Mouse (Mus musculus): Measurements from ENCODE around the gene Git1. TPM values are rescaled to one million over a fixed set of nuclear protein-coding genes. Genes with fewer than 3 reads are reported as not detected.

Gene Git1
- polyA plus RNA-seq, 1 experiment = 37.9 TPM

GRCm38 (mm10) chr11:77462283-77463100 lies 30.9 kb upstream of the Git1 start, which contains the start of gene Coro6:
Gene Coro6 (plus strand): TSS chr11:77462411.
- H3K4me3 ChIP-seq (ENCODE audit: insufficient read depth, low read length) = peak within 1 kb of the TSS; percentile 58
- H3K27ac ChIP-seq (ENCODE audit: insufficient read depth, low read length) = no peak within 1 kb of the TSS
- peaks cover 6% of the 10 kb centered on the region; the same call in 1 of the 2 replicates for H3K4me1 ChIP-seq (ENCODE audit: control insufficient read depth, insufficient read depth, low read length)
- TF ChIP-seq CTCF (IDR thresholded peaks at IDR 0.05; ENCODE audit: borderline replicate concordance, insufficient read depth, low read length) (no peak), POLR2A (IDR thresholded peaks at IDR 0.05; ENCODE audit: low read depth, low read length) (0 out of 2 replicates have a peak, but pooled peaks have one; percentile 35)

GRCm38 (mm10) chr11:77463101-77463445 lies 30.3 kb upstream of the Git1 start:
- peaks cover 6% of the 10 kb centered on the region; the same call in 1 of the 2 replicates for H3K4me1 ChIP-seq (ENCODE audit: control insufficient read depth, insufficient read depth, low read length)
- no peak for TF ChIP-seq POLR2A (IDR thresholded peaks at IDR 0.05; ENCODE audit: low read depth, low read length)
- no peak for TF ChIP-seq CTCF (IDR thresholded peaks at IDR 0.05; ENCODE audit: borderline replicate concordance, insufficient read depth, low read length)
- peak overlapping the region; percentile 58; the same call in 1 of the 2 replicates for H3K4me3 ChIP-seq (ENCODE audit: insufficient read depth, low read length)
- H3K27ac ChIP-seq (ENCODE audit: insufficient read depth, low read length) = no peak overlapping the region

- no peak overlapping the region for H3K4me3 ChIP-seq (ENCODE audit: insufficient read depth, low read length)
- H3K4me1 ChIP-seq (ENCODE audit: control insufficient read depth, insufficient read depth, low read length) = peaks cover 6% of the 10 kb centered on the region; the same call in 1 of the 2 replicates
- no peak for TF ChIP-seq CTCF (IDR thresholded peaks at IDR 0.05; ENCODE audit: borderline replicate concordance, insufficient read depth, low read length)
- TF ChIP-seq POLR2A (IDR thresholded peaks at IDR 0.05; ENCODE audit: low read depth, low read length) = no peak
- H3K27ac ChIP-seq (ENCODE audit: insufficient read depth, low read length) = no peak overlapping the region
Observed at GRCm38 (mm10) chr11:77463786-77464185, 29.6 kb upstream of the Git1 start.

- peak overlapping the region; percentile 6; the same call in 1 of the 2 replicates for H3K27ac ChIP-seq (ENCODE audit: insufficient read depth, low read length)
- no peak for TF ChIP-seq CTCF (IDR thresholded peaks at IDR 0.05; ENCODE audit: borderline replicate concordance, insufficient read depth, low read length)
- TF ChIP-seq POLR2A (IDR thresholded peaks at IDR 0.05; ENCODE audit: low read depth, low read length) = no peak
- peaks cover 6% of the 10 kb centered on the region; the same call in 1 of the 2 replicates for H3K4me1 ChIP-seq (ENCODE audit: control insufficient read depth, insufficient read depth, low read length)
- H3K4me3 ChIP-seq (ENCODE audit: insufficient read depth, low read length) = no peak overlapping the region
Observed at GRCm38 (mm10) chr11:77464684-77465083, 28.7 kb upstream of the Git1 start.

GRCm38 (mm10) chr11:77465111-77465510 lies 28.3 kb upstream of the Git1 start:
- TF ChIP-seq POLR2A (IDR thresholded peaks at IDR 0.05; ENCODE audit: low read depth, low read length) = no peak
- no peak for TF ChIP-seq CTCF (IDR thresholded peaks at IDR 0.05; ENCODE audit: borderline replicate concordance, insufficient read depth, low read length)
- Histone ChIP-seq H3K27ac (ENCODE audit: insufficient read depth, low read length) (no peak overlapping the region; the same call in 1 of the 2 replicates), H3K4me3 (ENCODE audit: insufficient read depth, low read length) (no peak overlapping the region), H3K4me1 (ENCODE audit: control insufficient read depth, insufficient read depth, low read length) (peaks cover 6% of the 10 kb centered on the region; the same call in 1 of the 2 replicates)

- H3K4me1 ChIP-seq (ENCODE audit: control insufficient read depth, insufficient read depth, low read length) = peaks cover 6% of the 10 kb centered on the region; the same call in 1 of the 2 replicates
- no peak overlapping the region for H3K27ac ChIP-seq (ENCODE audit: insufficient read depth, low read length)
- no peak overlapping the region for H3K4me3 ChIP-seq (ENCODE audit: insufficient read depth, low read length)
- no peak for TF ChIP-seq CTCF (IDR thresholded peaks at IDR 0.05; ENCODE audit: borderline replicate concordance, insufficient read depth, low read length)
- TF ChIP-seq POLR2A (IDR thresholded peaks at IDR 0.05; ENCODE audit: low read depth, low read length) = no peak
Observed at GRCm38 (mm10) chr11:77466544-77466943, 26.8 kb upstream of the Git1 start.

- Histone ChIP-seq H3K4me3 (ENCODE audit: insufficient read depth, low read length) (no peak overlapping the region), H3K27ac (ENCODE audit: insufficient read depth, low read length) (no peak overlapping the region)
- TF ChIP-seq CTCF (IDR thresholded peaks at IDR 0.05; ENCODE audit: borderline replicate concordance, insufficient read depth, low read length) = peak; percentile 46
- no peak for TF ChIP-seq POLR2A (IDR thresholded peaks at IDR 0.05; ENCODE audit: low read depth, low read length)
Observed at GRCm38 (mm10) chr11:77467157-77467556, 26.2 kb upstream of the Git1 start.

GRCm38 (mm10) chr11:77467784-77468183 lies 25.6 kb upstream of the Git1 start:
- Histone ChIP-seq H3K27ac (ENCODE audit: insufficient read depth, low read length) (no peak overlapping the region), H3K4me3 (ENCODE audit: insufficient read depth, low read length) (no peak overlapping the region), H3K4me1 (ENCODE audit: control insufficient read depth, insufficient read depth, low read length) (peaks cover 6% of the 10 kb centered on the region; the same call in 1 of the 2 replicates)
- TF ChIP-seq CTCF (IDR thresholded peaks at IDR 0.05; ENCODE audit: borderline replicate concordance, insufficient read depth, low read length) = peak; percentile 64
- no peak for TF ChIP-seq POLR2A (IDR thresholded peaks at IDR 0.05; ENCODE audit: low read depth, low read length)

More at GRCm38 (mm10) chr11:77467157-77467556, 26.2 kb upstream of the Git1 start:
- peaks cover 6% of the 10 kb centered on the region; the same call in 1 of the 2 replicates for H3K4me1 ChIP-seq (ENCODE audit: control insufficient read depth, insufficient read depth, low read length)

- H3K4me3 ChIP-seq (ENCODE audit: insufficient read depth, low read length) = no peak overlapping the region
- no peak for TF ChIP-seq CTCF (IDR thresholded peaks at IDR 0.05; ENCODE audit: borderline replicate concordance, insufficient read depth, low read length)
- TF ChIP-seq POLR2A (IDR thresholded peaks at IDR 0.05; ENCODE audit: low read depth, low read length) = no peak
- H3K4me1 ChIP-seq (ENCODE audit: control insufficient read depth, insufficient read depth, low read length) = peaks cover 3% of the 10 kb centered on the region; the same call in 1 of the 2 replicates
Observed at GRCm38 (mm10) chr11:77468397-77468796, 25.0 kb upstream of the Git1 start.

GRCm38 (mm10) chr11:77471407-77471806 lies 22.0 kb upstream of the Git1 start:
- no peak overlapping the region for H3K27ac ChIP-seq (ENCODE audit: insufficient read depth, low read length)
- H3K4me1 ChIP-seq (ENCODE audit: control insufficient read depth, insufficient read depth, low read length) = no peaks in the 10 kb centered on the region
- TF ChIP-seq POLR2A (IDR thresholded peaks at IDR 0.05; ENCODE audit: low read depth, low read length) = no peak
- TF ChIP-seq CTCF (IDR thresholded peaks at IDR 0.05; ENCODE audit: borderline replicate concordance, insufficient read depth, low read length) = no peak
- no peak overlapping the region for H3K4me3 ChIP-seq (ENCODE audit: insufficient read depth, low read length)

More at GRCm38 (mm10) chr11:77468397-77468796, 25.0 kb upstream of the Git1 start:
- no peak overlapping the region for H3K27ac ChIP-seq (ENCODE audit: insufficient read depth, low read length)
